Mouse (Mus musculus): ENCODE results near the gene Olfr109.
A peak's percentile ranks its signal among the peaks of the same experiment; 100 is the strongest.

The Olfr109 gene

GRCm38 (mm10) chr17:37458616-37459015, at the start of gene Olfr109:
Gene Olfr109, plus strand, starts transcription at chr17:37458916.
- DNase-seq, result peak; percentile 13

DNA sequence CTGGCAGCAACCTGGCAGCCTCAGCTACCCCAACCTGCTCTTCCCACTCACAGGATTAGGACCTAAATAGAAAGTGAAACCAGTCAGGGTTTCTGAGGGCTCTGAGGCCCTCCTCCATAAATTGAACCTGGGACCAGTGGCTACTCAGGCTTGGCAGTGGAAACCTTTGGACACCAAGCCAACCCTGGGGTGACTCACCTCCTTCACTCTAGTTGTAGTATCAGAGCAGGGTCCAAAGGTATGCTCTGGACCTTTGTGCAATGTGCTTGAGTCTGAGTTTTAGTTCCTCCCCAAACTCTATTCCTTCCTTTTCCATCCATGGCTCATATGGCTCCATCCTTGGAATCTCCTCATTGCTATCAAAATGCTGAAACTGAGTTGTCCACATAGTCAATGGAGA, 45.3 kb upstream of the Olfr109 start:
- DNase-seq, result no peak

GRCm38 (mm10) chr17:37445180-37445579, 13.5 kb upstream of the Olfr109 start, which contains the start of gene Olfr108:
Gene Olfr108, plus strand, starts transcription at chr17:37445480.
- no peak for DNase-seq

DNA sequence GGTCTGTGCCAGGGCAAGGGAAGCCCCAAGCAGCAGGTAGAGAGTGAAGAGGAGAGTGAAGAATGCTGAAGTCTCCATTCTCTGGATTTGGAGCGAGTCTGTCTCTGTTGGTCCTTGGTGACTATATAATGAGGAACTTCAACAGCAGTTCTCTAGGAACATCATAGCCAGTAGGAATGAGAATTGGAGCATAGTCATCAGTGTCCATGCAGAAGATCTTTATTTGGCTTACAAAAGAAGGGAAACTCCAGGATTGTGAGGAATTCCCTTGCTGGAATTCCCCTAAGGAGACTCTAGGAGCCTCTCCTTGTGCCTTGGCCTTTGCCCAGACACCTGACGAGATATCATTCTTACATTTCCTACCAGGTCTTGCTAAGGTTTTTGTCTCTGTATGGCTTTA, 24.7 kb downstream of the Olfr109 start, which contains the start of gene H2-M2:
TSS of gene H2-M2 (minus strand) at position 101 of the 400 bp plus-strand sequence.
- DNase-seq, result no peak

DNA sequence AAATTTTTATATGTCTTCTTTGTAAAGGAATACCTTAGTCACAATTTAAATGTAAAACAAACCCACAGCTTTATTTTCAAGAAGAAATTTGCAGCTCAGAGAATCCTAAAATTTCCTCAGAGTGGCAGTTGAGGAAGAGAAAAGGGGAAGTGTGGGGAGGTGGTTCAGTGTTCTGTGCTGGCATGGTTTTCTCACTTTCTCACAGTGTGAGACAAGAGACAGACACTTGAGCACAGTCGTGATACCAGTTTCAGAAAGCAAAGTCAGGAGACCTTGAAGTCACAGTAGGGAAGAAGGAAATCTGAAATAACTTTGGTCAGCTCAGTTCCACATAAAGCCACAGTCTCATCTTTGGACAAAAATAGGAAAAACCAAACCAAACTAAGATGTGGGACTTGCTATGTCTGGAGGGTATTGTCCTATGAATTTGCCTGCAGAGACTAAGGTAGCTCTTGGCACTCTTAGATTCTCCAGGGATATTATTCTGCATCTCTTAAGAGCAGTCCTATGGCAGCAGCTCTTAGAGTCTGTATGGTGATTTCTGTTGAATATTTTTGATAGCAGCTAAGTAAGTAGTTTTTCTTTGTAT, 33.3 kb downstream of the Olfr109 start, which contains the start of gene Olfr110:
TSS of gene Olfr110 (plus strand) at position 539 of the 589 bp plus-strand sequence.
- no peak for DNase-seq

DNA sequence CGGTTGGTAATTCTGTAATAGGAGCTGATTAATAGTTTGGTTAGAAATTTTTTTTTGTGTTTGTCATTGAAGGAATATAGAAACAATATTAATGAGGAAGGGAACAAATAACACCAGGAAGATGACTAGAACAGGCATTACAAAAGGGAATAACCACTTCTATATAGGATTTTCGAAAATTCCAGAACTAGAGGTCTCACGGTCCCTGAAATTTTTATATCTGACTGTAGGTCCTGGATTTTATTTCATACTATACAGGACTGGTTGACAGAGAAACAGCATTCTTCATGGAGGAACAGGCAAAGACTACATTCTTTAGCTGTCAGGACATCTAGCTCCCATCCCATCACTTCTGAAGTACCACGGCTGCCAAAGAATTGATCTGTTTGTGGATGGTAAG, 49.0 kb downstream of the Olfr109 start, which contains the start of gene Olfr111:
TSS of gene Olfr111 (plus strand) at position 301 of the 400 bp plus-strand sequence.
- no peak for DNase-seq
